Mouse (Mus musculus) neural tube, embryonic 12.5 days (tissue): ENCODE results near the gene Fasl. TPM values are rescaled to one million over a fixed set of nuclear protein-coding genes. Genes with fewer than 3 reads are reported as not detected.

Experiments
- ATAC-seq: fragments of 200-750 bp; cut with Nextera tagmentation; 2 replicates; pipeline ENCODE4 v1.8.0; 2017; ENCODE audit warnings: low read depth, mild to moderate bottlenecking, moderate TSS enrichment, moderate library complexity; ENCODE audit not compliant: low FRiP score
- H3K27ac ChIP-seq: fragments of 300-500 bp; sonication (generic); 2 replicates; pipeline ENCODE4 v1.5.1; 2016
- H3K27me3 ChIP-seq: fragments of 300-500 bp; sonication (generic); replicated peaks from 2 replicates; pipeline ENCODE4 v1.6.1; 2016; ENCODE audit warnings: mild to moderate bottlenecking
- H3K36me3 ChIP-seq: fragments of 300-500 bp; sonication (generic); 2 replicates; pipeline ENCODE4 v1.6.1; 2016; ENCODE audit warnings: mild to moderate bottlenecking
- H3K4me1 ChIP-seq: fragments of 300-500 bp; sonication (generic); 2 replicates; pipeline ENCODE4 v1.6.1; 2016
- H3K4me2 ChIP-seq: fragments of 300-500 bp; sonication (generic); replicated peaks from 2 replicates; pipeline ENCODE4 v1.6.1; 2016; ENCODE audit warnings: mild to moderate bottlenecking
- H3K4me3 ChIP-seq: fragments of 300-500 bp; sonication (generic); 2 replicates; pipeline ENCODE4 v1.5.1; 2016
- H3K9ac ChIP-seq: fragments of 300-500 bp; sonication (generic); 2 replicates; pipeline ENCODE4 v1.6.1; 2016; ENCODE audit warnings: mild to moderate bottlenecking
- H3K9me3 ChIP-seq: fragments of 300-500 bp; sonication (generic); 2 replicates; pipeline ENCODE4 v1.6.1; 2016; ENCODE audit warnings: mild to moderate bottlenecking
- WGBS: fragments of 180-500 bp; shearing (Covaris S2); methylation state at CpG from one replicate; pipeline ENCODE4 v1.1.7; 2016; 5-methylcytosine and 5-hydroxymethylcytosine counted together
- polyA plus RNA-seq: library from polyadenylated mRNA; unstranded; fragments of >200 nt; fragmentation: Nextera tagmentation; extraction: Ambion mirVana; gene quantifications from 2 replicates; pipeline ENCODE4 v1.2.1, GENCODE M21; 2016

Gene Fasl
- polyA plus RNA-seq = 0.23 TPM in 1 of 2 replicates, not detected in the other

GRCm38 (mm10) chr1:161788339-161788738 is at the start of gene Fasl:
Gene Fasl, minus strand, starts transcription at chr1:161788495.
- no peak within 1 kb of the TSS for H3K4me2 ChIP-seq
- H3K27ac ChIP-seq = no peak within 1 kb of the TSS
- ATAC-seq = no peak
- H3K4me1 ChIP-seq = no peaks in the 10 kb centered on the region
- no peak within 1 kb of the TSS for H3K9ac ChIP-seq
- no peaks in the 10 kb centered on the region for H3K36me3 ChIP-seq
- no peaks in the 10 kb centered on the region for H3K9me3 ChIP-seq
- 88% methylated on average over 9 of the region's 9 CpGs for WGBS
- H3K27me3 ChIP-seq = no peaks in the 10 kb centered on the region
- no peak within 1 kb of the TSS for H3K4me3 ChIP-seq

GRCm38 (mm10) chr1:161826677-161827076 is 38.4 kb upstream of the Fasl start:
- ATAC-seq = no peak
- no peaks in the 10 kb centered on the region for H3K4me1 ChIP-seq
- no peaks in the 10 kb centered on the region for H3K27me3 ChIP-seq
- H3K27ac ChIP-seq = no peak overlapping the region
- 93% methylated on average over 2 of the region's 2 CpGs for WGBS
- H3K4me3 ChIP-seq = no peak overlapping the region
- no peak overlapping the region for H3K9ac ChIP-seq
- peaks cover 15% of the 10 kb centered on the region for H3K36me3 ChIP-seq
- H3K9me3 ChIP-seq = no peaks in the 10 kb centered on the region
- H3K4me2 ChIP-seq = no peak overlapping the region

- no peak for ATAC-seq
- H3K4me1 ChIP-seq = no peaks in the 10 kb centered on the region
- H3K9ac ChIP-seq = no peak overlapping the region
- H3K27ac ChIP-seq = no peak overlapping the region
- WGBS = 93% methylated on average over 5 of the region's 5 CpGs
- H3K4me3 ChIP-seq = no peak overlapping the region
- no peaks in the 10 kb centered on the region for H3K36me3 ChIP-seq
- H3K27me3 ChIP-seq = no peaks in the 10 kb centered on the region
- no peak overlapping the region for H3K4me2 ChIP-seq
- no peaks in the 10 kb centered on the region for H3K9me3 ChIP-seq
These were observed 21.1 kb upstream of the Fasl start for GRCm38 (mm10) chr1:161809428-161809827.

- no peak overlapping the region for H3K27ac ChIP-seq
- 81% methylated on average over 6 of the region's 6 CpGs for WGBS
These were observed 20.7 kb upstream of the Fasl start for GRCm38 (mm10) chr1:161808980-161809379.

GRCm38 (mm10) chr1:161804541-161804971 is 16.3 kb upstream of the Fasl start:
- Histone ChIP-seq H3K9me3 (no peaks in the 10 kb centered on the region), H3K9ac (no peak overlapping the region), H3K4me2 (no peak overlapping the region), H3K4me3 (no peak overlapping the region), H3K27me3 (no peaks in the 10 kb centered on the region), H3K36me3 (no peaks in the 10 kb centered on the region), H3K27ac (no peak overlapping the region), H3K4me1 (no peaks in the 10 kb centered on the region)
- no peak for ATAC-seq
- WGBS = 89% methylated on average over 8 of the region's 8 CpGs

More at GRCm38 (mm10) chr1:161808980-161809379, 20.7 kb upstream of the Fasl start:
- no peak for ATAC-seq
- Histone ChIP-seq H3K9me3 (no peaks in the 10 kb centered on the region), H3K36me3 (no peaks in the 10 kb centered on the region), H3K4me2 (no peak overlapping the region), H3K9ac (no peak overlapping the region), H3K4me3 (no peak overlapping the region), H3K4me1 (no peaks in the 10 kb centered on the region), H3K27me3 (no peaks in the 10 kb centered on the region)

- ATAC-seq = no peak
- 86% methylated on average over 2 of the region's 2 CpGs for WGBS
- Histone ChIP-seq H3K9me3 (no peaks in the 10 kb centered on the region), H3K27ac (no peak overlapping the region), H3K4me3 (no peak overlapping the region), H3K4me2 (no peak overlapping the region), H3K27me3 (no peaks in the 10 kb centered on the region), H3K9ac (no peak overlapping the region), H3K4me1 (no peaks in the 10 kb centered on the region), H3K36me3 (no peaks in the 10 kb centered on the region)
These were observed 13.0 kb upstream of the Fasl start for GRCm38 (mm10) chr1:161801321-161801720.

- no peak for ATAC-seq
- Histone ChIP-seq H3K36me3 (no peaks in the 10 kb centered on the region), H3K27ac (no peak overlapping the region), H3K4me3 (no peak overlapping the region), H3K9ac (no peak overlapping the region), H3K27me3 (no peaks in the 10 kb centered on the region), H3K4me2 (no peak overlapping the region), H3K9me3 (no peaks in the 10 kb centered on the region), H3K4me1 (no peaks in the 10 kb centered on the region)
These were observed 12.0 kb upstream of the Fasl start for GRCm38 (mm10) chr1:161800256-161800655.

- H3K9ac ChIP-seq = no peak overlapping the region
- no peak for ATAC-seq
- no peaks in the 10 kb centered on the region for H3K27me3 ChIP-seq
- H3K27ac ChIP-seq = no peak overlapping the region
- no peak overlapping the region for H3K4me3 ChIP-seq
- H3K36me3 ChIP-seq = no peaks in the 10 kb centered on the region
- H3K9me3 ChIP-seq = no peaks in the 10 kb centered on the region
- no peaks in the 10 kb centered on the region for H3K4me1 ChIP-seq
- H3K4me2 ChIP-seq = no peak overlapping the region
These were observed 11.5 kb upstream of the Fasl start for GRCm38 (mm10) chr1:161799791-161800190.

GRCm38 (mm10) chr1:161798866-161799265 is 10.6 kb upstream of the Fasl start:
- Histone ChIP-seq H3K36me3 (no peaks in the 10 kb centered on the region), H3K4me1 (no peaks in the 10 kb centered on the region), H3K9ac (no peak overlapping the region), H3K27ac (no peak overlapping the region), H3K4me3 (no peak overlapping the region), H3K9me3 (no peaks in the 10 kb centered on the region), H3K4me2 (no peak overlapping the region), H3K27me3 (no peaks in the 10 kb centered on the region)
- WGBS = 94% methylated on average over 3 of the region's 3 CpGs
- no peak for ATAC-seq

GRCm38 (mm10) chr1:161794447-161795211 is 6.3 kb upstream of the Fasl start:
- no peak overlapping the region for H3K9ac ChIP-seq
- no peaks in the 10 kb centered on the region for H3K4me1 ChIP-seq
- H3K27ac ChIP-seq = no peak overlapping the region
- WGBS = 88% methylated on average over 10 of the region's 10 CpGs
- ATAC-seq = no peak
- H3K4me3 ChIP-seq = no peak overlapping the region
- no peaks in the 10 kb centered on the region for H3K27me3 ChIP-seq
- no peak overlapping the region for H3K4me2 ChIP-seq
- H3K9me3 ChIP-seq = no peaks in the 10 kb centered on the region
- H3K36me3 ChIP-seq = no peaks in the 10 kb centered on the region

- WGBS = 82% methylated on average over 3 of the region's 3 CpGs
- H3K27ac ChIP-seq = no peak overlapping the region
- H3K36me3 ChIP-seq = no peaks in the 10 kb centered on the region
- H3K9me3 ChIP-seq = no peaks in the 10 kb centered on the region
- no peak overlapping the region for H3K4me3 ChIP-seq
- no peaks in the 10 kb centered on the region for H3K27me3 ChIP-seq
- H3K4me1 ChIP-seq = no peaks in the 10 kb centered on the region
- no peak for ATAC-seq
- H3K9ac ChIP-seq = no peak overlapping the region
- H3K4me2 ChIP-seq = no peak overlapping the region
These were observed 5.0 kb upstream of the Fasl start for GRCm38 (mm10) chr1:161793321-161793720.

- no peak overlapping the region for H3K9ac ChIP-seq
- no peak overlapping the region for H3K27ac ChIP-seq
- no peak overlapping the region for H3K4me2 ChIP-seq
- H3K27me3 ChIP-seq = no peaks in the 10 kb centered on the region
- no peak for ATAC-seq
- no peaks in the 10 kb centered on the region for H3K36me3 ChIP-seq
- H3K9me3 ChIP-seq = no peaks in the 10 kb centered on the region
- 91% methylated on average over 4 of the region's 4 CpGs for WGBS
- no peaks in the 10 kb centered on the region for H3K4me1 ChIP-seq
- H3K4me3 ChIP-seq = no peak overlapping the region
These were observed 4.3 kb upstream of the Fasl start for GRCm38 (mm10) chr1:161792687-161792969.
